Mouse (Mus musculus): Measurements from ENCODE around the gene Zdhhc7.

DNA sequence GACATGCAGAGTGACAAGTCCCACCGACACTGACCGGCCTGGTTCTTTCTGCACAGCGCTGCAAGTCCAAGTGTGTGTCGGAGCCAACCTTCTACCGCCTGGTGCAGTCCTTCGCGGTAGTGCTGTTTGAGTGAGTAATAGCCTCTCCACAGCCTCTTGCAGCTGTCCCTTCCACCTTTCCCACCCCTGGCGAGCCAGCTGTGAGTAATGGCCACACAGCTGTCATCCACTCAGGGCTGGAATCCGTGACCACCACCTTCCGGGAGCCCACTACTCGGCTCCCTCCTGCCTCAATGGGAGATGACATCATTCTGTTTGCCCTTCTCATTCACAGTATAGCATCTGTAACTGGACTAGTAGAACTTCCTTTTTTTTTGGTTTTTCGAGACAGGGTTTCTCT is 48.7 kb upstream of the Zdhhc7 start:
- TF ChIP-seq POLR2A (IDR thresholded peaks at IDR 0.05; ENCODE audit: control insufficient read depth, extremely low read depth, insufficient read depth, low read length, poor library complexity) (no peak), CTCF (IDR thresholded peaks at IDR 0.05; ENCODE audit: borderline replicate concordance, control insufficient read depth, extremely low read depth, insufficient read depth, low read length, poor library complexity) (no peak)

Measured in thymus, adult 2 months (tissue).